Mouse (Mus musculus): ENCODE measurements around the gene Igf2bp3.

DNA sequence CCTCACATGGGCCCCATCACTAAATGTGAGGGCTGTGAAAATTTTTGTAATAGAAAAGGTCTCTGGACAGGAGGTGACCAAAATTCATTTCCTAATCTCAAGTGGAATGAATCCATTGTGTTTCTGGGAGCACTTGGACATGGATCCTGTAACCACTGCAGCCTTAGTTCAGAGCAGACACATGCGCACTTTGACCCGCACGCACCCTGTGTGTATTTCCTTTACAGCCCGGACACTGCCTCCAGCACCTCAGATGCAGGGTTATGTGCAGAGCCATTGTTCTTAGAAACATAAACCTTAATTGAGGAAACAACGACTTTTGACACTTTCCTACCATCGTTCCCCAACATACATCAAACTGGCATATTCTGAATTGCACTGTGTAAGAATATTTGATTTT lies 100.3 kb downstream of the Igf2bp3 start:
- TF ChIP-seq CTCF (IDR thresholded peaks at IDR 0.05; ENCODE audit: borderline replicate concordance, insufficient read depth, low read length) (no peak), POLR2A (IDR thresholded peaks at IDR 0.05; ENCODE audit: low read depth, low read length) (no peak)

All from embryonic fibroblast, embryonic 13.5 days (primary cell).